Comparison of ENCODE assay signal across 21 mouse cellular contexts in genomic region chr2:173742090-173742489, GRCm38 (mm10). TPM values are rescaled to one million over a fixed set of nuclear protein-coding genes. Genes with fewer than 3 reads are reported as not detected.
DNase-seq lines count a peak whose midpoint lies in the region; ATAC-seq and TF ChIP-seq lines count a peak whose summit lies in the region.
"Had no signal": no experiment of that assay in that cellular context is flagged by ENCODE, and none has a peak within 500 bp of the region (broad histone marks: within the 10 kb centered on the region; RNA-seq: fewer than 3 reads in every experiment).

No protein-coding gene starts in this region.

- TF ChIP-seq CTCF in liver, adult 2 months (IDR thresholded peaks at IDR 0.05; ENCODE audit: low read depth, low read length) = no peak
- no peak for TF ChIP-seq CTCF in lung, postnatal 0 days (IDR thresholded peaks at IDR 0.05)

- H3K9me3 ChIP-seq in hindbrain, embryonic 15.5 days = no peaks in the 10 kb centered on the region
- H3K9me3 ChIP-seq in hindbrain, embryonic 11.5 days (ENCODE audit: control insufficient read depth, low read length) = no peaks in the 10 kb centered on the region
- no peaks in the 10 kb centered on the region for H3K9me3 ChIP-seq in liver, embryonic 11.5 days (ENCODE audit: control insufficient read depth, low read length)
- H3K9me3 ChIP-seq in intestine, embryonic 14.5 days (ENCODE audit: control insufficient read depth, low read length) = peaks cover 3% of the 10 kb centered on the region; the same call in 1 of the 2 replicates
- H3K9me3 ChIP-seq in stomach, embryonic 14.5 days (ENCODE audit: control insufficient read depth, low read depth, low read length) = peaks cover 4% of the 10 kb centered on the region; the same call in 1 of the 2 replicates
- no peaks in the 10 kb centered on the region for H3K9me3 ChIP-seq in lung, postnatal 0 days (ENCODE audit: low read length)
- H3K9me3 ChIP-seq: embryonic facial prominence, embryonic 12.5 days; hindbrain, embryonic 12.5 days; limb, embryonic 13.5 days had no signal

- H3K4me1 ChIP-seq in hindbrain, embryonic 15.5 days (replicated peaks) = peaks cover 37% of the 10 kb centered on the region
- no peaks in the 10 kb centered on the region; the same call in none of the 2 replicates for H3K4me1 ChIP-seq in hindbrain, embryonic 11.5 days (replicated peaks; ENCODE audit: control insufficient read depth, insufficient read depth, low read length)
- H3K4me1 ChIP-seq in liver, adult 2 months (ENCODE audit: control insufficient read depth, insufficient read depth, low read length) = peaks cover 28% of the 10 kb centered on the region
- peaks cover 15% of the 10 kb centered on the region for H3K4me1 ChIP-seq in liver, embryonic 11.5 days (replicated peaks; ENCODE audit: control insufficient read depth, insufficient read depth, low read length)
- H3K4me1 ChIP-seq in intestine, embryonic 14.5 days (replicated peaks; ENCODE audit: control insufficient read depth, insufficient read depth, low read length) = peaks cover 41% of the 10 kb centered on the region
- peaks cover 34% of the 10 kb centered on the region for H3K4me1 ChIP-seq in stomach, embryonic 14.5 days (ENCODE audit: control insufficient read depth, insufficient read depth, low read length)
- peaks cover 12% of the 10 kb centered on the region; the same call in 1 of the 2 replicates for H3K4me1 ChIP-seq in lung, postnatal 0 days (ENCODE audit: insufficient read depth, low read depth, low read length)

- no peak for TF ChIP-seq EP300 in lung, postnatal 0 days (IDR thresholded peaks at IDR 0.05)

- H3K27me3 ChIP-seq in hindbrain, embryonic 15.5 days = no peaks in the 10 kb centered on the region
- no peaks in the 10 kb centered on the region for H3K27me3 ChIP-seq in hindbrain, embryonic 11.5 days (ENCODE audit: control insufficient read depth, insufficient read depth, low read length)
- no peaks in the 10 kb centered on the region for H3K27me3 ChIP-seq in liver, adult 2 months (ENCODE audit: control insufficient read depth, insufficient read depth, low read length)
- H3K27me3 ChIP-seq in liver, embryonic 11.5 days (replicated peaks; ENCODE audit: control insufficient read depth, insufficient read depth, low read length) = no peaks in the 10 kb centered on the region
- H3K27me3 ChIP-seq in intestine, embryonic 14.5 days (replicated peaks; ENCODE audit: control insufficient read depth, insufficient read depth, low read length) = no peaks in the 10 kb centered on the region
- no peaks in the 10 kb centered on the region for H3K27me3 ChIP-seq in stomach, embryonic 14.5 days (ENCODE audit: control insufficient read depth, insufficient read depth, low read length)
- H3K27me3 ChIP-seq in lung, postnatal 0 days (replicated peaks; ENCODE audit: insufficient read depth, low read length) = no peaks in the 10 kb centered on the region
- H3K27me3 ChIP-seq: embryonic facial prominence, embryonic 12.5 days; heart, embryonic 13.5 days; hindbrain, embryonic 12.5 days; limb, embryonic 13.5 days had no signal

- peaks cover 8% of the 10 kb centered on the region; the same call in 1 of the 2 replicates for H3K36me3 ChIP-seq in hindbrain, embryonic 15.5 days
- no peaks in the 10 kb centered on the region for H3K36me3 ChIP-seq in hindbrain, embryonic 11.5 days (ENCODE audit: control insufficient read depth, insufficient read depth, low read length)
- H3K36me3 ChIP-seq in liver, adult 2 months (ENCODE audit: control insufficient read depth, insufficient read depth, low read length) = no peaks in the 10 kb centered on the region
- H3K36me3 ChIP-seq in liver, embryonic 11.5 days (ENCODE audit: control insufficient read depth, insufficient read depth, low read length) = no peaks in the 10 kb centered on the region; the same call in 1 of the 2 replicates
- H3K36me3 ChIP-seq in intestine, embryonic 14.5 days (ENCODE audit: control insufficient read depth, insufficient read depth, low read length) = 0 out of 2 replicates have a peak, but pooled peaks cover 6% of the 10 kb centered on the region
- H3K36me3 ChIP-seq in stomach, embryonic 14.5 days (ENCODE audit: control insufficient read depth, insufficient read depth, low read length) = no peaks in the 10 kb centered on the region
- H3K36me3 ChIP-seq in lung, postnatal 0 days (ENCODE audit: insufficient read depth, low read length) = no peaks in the 10 kb centered on the region

- no peak for DNase-seq in hindbrain, embryonic 11.5 days (ENCODE audit: low spot score)
- DNase-seq in liver, adult 2 months (ENCODE audit: extremely low read depth, low read depth, low spot score) = peak; percentile 53
- no peak for DNase-seq in liver, embryonic 11.5 days (ENCODE audit: low spot score)
- DNase-seq in intestine, embryonic 14.5 days (ENCODE audit: low spot score) = no peak
- DNase-seq in heart, adult 8-10 months (ENCODE audit: low spot score) = no peak
- no peak for DNase-seq in lung, postnatal 0 days (ENCODE audit: low spot score)
- DNase-seq: lung, embryonic 14.5 days; thymus, adult 18-20 months had no signal

- WGBS in hindbrain, embryonic 15.5 days = 62% methylated on average over 13 of the region's 13 CpGs
- 73% methylated on average over 13 of the region's 13 CpGs for WGBS in hindbrain, embryonic 11.5 days
- 35% methylated on average over 13 of the region's 13 CpGs for WGBS in liver, adult 2 months
- 79% methylated on average over 13 of the region's 13 CpGs for WGBS in liver, embryonic 11.5 days
- WGBS in intestine, embryonic 14.5 days = 17% methylated on average over 13 of the region's 13 CpGs
- WGBS in stomach, embryonic 14.5 days = 14% methylated on average over 13 of the region's 13 CpGs
- 69% methylated on average over 13 of the region's 13 CpGs for WGBS in lung, postnatal 0 days

- H3K9ac ChIP-seq in hindbrain, embryonic 15.5 days = no peak overlapping the region
- H3K9ac ChIP-seq in hindbrain, embryonic 11.5 days (ENCODE audit: low read depth, low read length) = no peak overlapping the region
- no peak overlapping the region for H3K9ac ChIP-seq in liver, adult 2 months (ENCODE audit: low read depth, low read length)
- no peak overlapping the region for H3K9ac ChIP-seq in liver, embryonic 11.5 days (ENCODE audit: low read depth, low read length)
- H3K9ac ChIP-seq in intestine, embryonic 14.5 days (ENCODE audit: low read length) = no peak overlapping the region
- H3K9ac ChIP-seq in stomach, embryonic 14.5 days (replicated peaks; ENCODE audit: low read depth, low read length) = no peak overlapping the region
- H3K9ac ChIP-seq in lung, postnatal 0 days (replicated peaks; ENCODE audit: low read depth) = no peak overlapping the region
- H3K9ac ChIP-seq: embryonic facial prominence, embryonic 12.5 days; heart, embryonic 13.5 days; hindbrain, embryonic 12.5 days; limb, embryonic 13.5 days; lung, embryonic 14.5 days had no signal

- H3K4me2 ChIP-seq in hindbrain, embryonic 15.5 days = peak overlapping the region; percentile 2; the same call in 1 of the 2 replicates
- no peak overlapping the region for H3K4me2 ChIP-seq in hindbrain, embryonic 11.5 days (replicated peaks; ENCODE audit: low read depth, low read length)
- no peak overlapping the region for H3K4me2 ChIP-seq in liver, embryonic 11.5 days
- H3K4me2 ChIP-seq in intestine, embryonic 14.5 days (ENCODE audit: low read length) = peak overlapping the region; percentile 28
- peak overlapping the region; percentile 20; the same call in 1 of the 2 replicates for H3K4me2 ChIP-seq in stomach, embryonic 14.5 days (replicated peaks; ENCODE audit: low read depth, low read length)
- H3K4me2 ChIP-seq in lung, postnatal 0 days (replicated peaks; ENCODE audit: low read depth, low read length) = no peak overlapping the region
- H3K4me2 ChIP-seq: embryonic facial prominence, embryonic 12.5 days; heart, embryonic 13.5 days; hindbrain, embryonic 12.5 days; limb, embryonic 13.5 days; lung, embryonic 14.5 days had no signal

- no peak for TF ChIP-seq POLR2A in liver, adult 2 months (IDR thresholded peaks at IDR 0.05; ENCODE audit: extremely low read depth, insufficient read depth, low read length)

- no peak overlapping the region for H3K4me3 ChIP-seq in hindbrain, embryonic 15.5 days
- H3K4me3 ChIP-seq in hindbrain, embryonic 11.5 days (ENCODE audit: low read depth, low read length) = no peak overlapping the region
- no peak overlapping the region for H3K4me3 ChIP-seq in liver, adult 2 months (ENCODE audit: insufficient read depth, low read depth, low read length)
- no peak overlapping the region for H3K4me3 ChIP-seq in liver, embryonic 11.5 days (ENCODE audit: low read depth, low read length)
- H3K4me3 ChIP-seq in intestine, embryonic 14.5 days (ENCODE audit: low read depth, low read length) = no peak overlapping the region
- no peak overlapping the region for H3K4me3 ChIP-seq in stomach, embryonic 14.5 days (ENCODE audit: low read depth, low read length)
- no peak overlapping the region for H3K4me3 ChIP-seq in lung, postnatal 0 days (ENCODE audit: low read depth, low read length)
- H3K4me3 ChIP-seq: embryonic facial prominence, embryonic 12.5 days; heart, embryonic 13.5 days; hindbrain, embryonic 12.5 days; left cerebral cortex, adult 2 months; limb, embryonic 13.5 days had no signal

- H3K27ac ChIP-seq in hindbrain, embryonic 15.5 days (replicated peaks) = no peak overlapping the region
- H3K27ac ChIP-seq in hindbrain, embryonic 11.5 days (ENCODE audit: low read depth, low read length) = no peak overlapping the region
- no peak overlapping the region for H3K27ac ChIP-seq in liver, adult 2 months (replicated peaks; ENCODE audit: insufficient read depth, low read depth, low read length)
- no peak overlapping the region for H3K27ac ChIP-seq in liver, embryonic 11.5 days (ENCODE audit: low read depth, low read length)
- H3K27ac ChIP-seq in intestine, embryonic 14.5 days (ENCODE audit: low read depth) = peak overlapping the region; percentile 72
- peak overlapping the region; percentile 61 for H3K27ac ChIP-seq in stomach, embryonic 14.5 days (ENCODE audit: low read length)
- H3K27ac ChIP-seq in lung, postnatal 0 days (ENCODE audit: low read length) = no peak overlapping the region
- H3K27ac ChIP-seq: embryonic facial prominence, embryonic 12.5 days; heart, embryonic 13.5 days; hindbrain, embryonic 12.5 days; left cerebral cortex, adult 2 months; limb, embryonic 13.5 days had no signal

- peaks cover 68% of the 10 kb centered on the region for H3K79me2 ChIP-seq in liver, adult 2 months (ENCODE audit: control insufficient read depth, insufficient read depth, low read length)

- ATAC-seq in hindbrain, embryonic 15.5 days (ENCODE audit: low FRiP score, low read depth) = no peak
- ATAC-seq in hindbrain, embryonic 11.5 days (ENCODE audit: low FRiP score) = no peak
- no peak for ATAC-seq in liver, embryonic 11.5 days (replicated peaks; ENCODE audit: low FRiP score)
- no peak for ATAC-seq in intestine, embryonic 14.5 days (replicated peaks; ENCODE audit: low FRiP score, low TSS enrichment, low read depth)
- no peak for ATAC-seq in stomach, embryonic 14.5 days (ENCODE audit: insufficient number of reproducible peaks, insufficient read depth, low FRiP score, low read depth)
- no peak for ATAC-seq in lung, postnatal 0 days

RNA-seq across cellular contexts. Expression of gene Vapb, which starts 4.8 kb away (rescaled TPM):
- polyA plus RNA-seq in hindbrain, embryonic 15.5 days (2015; fragmentation: Nextera tagmentation; extraction: Ambion mirVana) = 15.9 and 18.4 TPM in 2 replicates
- 16.1 and 18.1 TPM in 2 replicates for polyA plus RNA-seq in hindbrain, embryonic 11.5 days (2014; fragmentation: Nextera tagmentation; extraction: Ambion mirVana)
- total RNA-seq in liver, adult 2 months (2014; rRNA removed) = 16.0 and 18.8 TPM in 2 replicates
- polyA plus RNA-seq in liver, adult 2 months (2012; rRNA removed) = 10.2 and 11.5 TPM in 2 replicates
- 10.7 and 10.9 TPM in 2 replicates for polyA plus RNA-seq in liver, embryonic 11.5 days (2014; fragmentation: Nextera tagmentation; extraction: Ambion mirVana)
- 10.5 and 11.7 TPM in 2 replicates for polyA plus RNA-seq in intestine, embryonic 14.5 days (2014; fragmentation: Nextera tagmentation; extraction: Ambion mirVana)
- 11.1 and 13.4 TPM in 2 replicates for polyA plus RNA-seq in stomach, embryonic 14.5 days (2014; fragmentation: Nextera tagmentation; extraction: Ambion mirVana)
- 100 to 1,000 TPM; 111 to 126 (median 118) TPM for total RNA-seq in heart, adult 8-10 months (2022)
- 12.4 and 12.9 TPM in 2 replicates for polyA plus RNA-seq in lung, postnatal 0 days (2015; fragmentation: Nextera tagmentation; extraction: Ambion mirVana)

RNA-seq across cellular contexts. Expression of gene 1700010B08Rik, which starts 22.9 kb away (rescaled TPM):
- polyA plus RNA-seq in hindbrain, embryonic 15.5 days (2015; fragmentation: Nextera tagmentation; extraction: Ambion mirVana) = not detected in 2 replicates
- not detected in 2 replicates for polyA plus RNA-seq in hindbrain, embryonic 11.5 days (2014; fragmentation: Nextera tagmentation; extraction: Ambion mirVana)
- total RNA-seq in liver, adult 2 months (2014; rRNA removed) = not detected in 2 replicates
- polyA plus RNA-seq in liver, adult 2 months (2012; rRNA removed) = not detected in 2 replicates
- polyA plus RNA-seq in liver, embryonic 11.5 days (2014; fragmentation: Nextera tagmentation; extraction: Ambion mirVana) = not detected in 2 replicates
- not detected in 2 replicates for polyA plus RNA-seq in intestine, embryonic 14.5 days (2014; fragmentation: Nextera tagmentation; extraction: Ambion mirVana)
- polyA plus RNA-seq in stomach, embryonic 14.5 days (2014; fragmentation: Nextera tagmentation; extraction: Ambion mirVana) = not detected in 2 replicates
- total RNA-seq in heart, adult 8-10 months (2022) = not detected
- polyA plus RNA-seq in lung, postnatal 0 days (2015; fragmentation: Nextera tagmentation; extraction: Ambion mirVana) = 0.13 TPM in 1 of 2 replicates, not detected in the other
- total RNA-seq: layer of hippocampus, adult 18-20 months; left cerebral cortex, adult 2 months; megakaryocyte progenitor cell, adult 5-6 weeks; neutrophil, adult 5-6 weeks had no signal
- polyA plus RNA-seq: embryonic facial prominence, embryonic 12.5 days; forebrain, embryonic 11.5 days; frontal cortex, adult 2 months; heart, embryonic 13.5 days; hindbrain, embryonic 12.5 days; limb, embryonic 13.5 days; lung, embryonic 14.5 days; spleen, adult 2 months had no signal

Comparison
In these comparisons a context has a peak if more than half of its experiments do, and no peak if none do; other contexts are left out.
1. H3K4me2 ChIP-seq: peak in hindbrain, embryonic 15.5 days (single experiment), intestine, embryonic 14.5 days (single experiment) and stomach, embryonic 14.5 days (single experiment); none in hindbrain, embryonic 11.5 days (single experiment), liver, embryonic 11.5 days (single experiment) and lung, postnatal 0 days (single experiment).
2. H3K27ac ChIP-seq: peak in intestine, embryonic 14.5 days (single experiment) and stomach, embryonic 14.5 days (single experiment); none in hindbrain, embryonic 15.5 days (single experiment), hindbrain, embryonic 11.5 days (single experiment), liver, adult 2 months (single experiment), liver, embryonic 11.5 days (single experiment) and lung, postnatal 0 days (single experiment).